Mouse (Mus musculus) ES-E14 (cell line): ENCODE results near the gene Fbxl17.

Experiments used
- HCFC1 ChIP-seq: IDR thresholded peaks from 2 replicates; pipeline ENCODE4 v1.6.1; 2012; ENCODE audit warnings: low read length, inconsistent platforms, borderline replicate concordance; ENCODE audit not compliant: insufficient read depth
- ZC3H11A ChIP-seq: IDR thresholded peaks from 2 replicates; pipeline ENCODE4 v1.6.1; 2012; ENCODE audit warnings: low read depth, mild to moderate bottlenecking, inconsistent platforms, low read length, borderline replicate concordance

DNA sequence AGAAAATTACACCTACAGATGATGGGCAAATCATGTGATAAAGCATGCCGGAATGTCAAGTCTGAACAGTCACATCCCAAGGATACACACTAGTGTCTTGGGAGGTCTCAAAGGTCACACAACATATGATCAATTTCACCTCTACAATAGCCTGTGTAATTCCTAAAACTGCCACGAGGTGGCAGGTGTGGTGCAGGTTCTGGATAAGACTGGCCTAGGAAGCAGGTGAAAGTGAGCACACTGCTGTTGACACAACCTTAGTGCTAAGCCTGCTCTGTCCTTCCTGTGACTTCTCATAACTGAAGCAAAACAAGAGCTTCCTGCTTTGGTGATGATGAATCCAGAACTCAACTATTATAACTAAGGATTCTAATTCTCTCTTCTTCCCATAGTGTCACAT, 175.8 kb downstream of the Fbxl17 start:
- TF ChIP-seq HCFC1 (no peak), ZC3H11A (peak; percentile 88)
